7 mouse cellular contexts compared by ENCODE assay signal in the genomic region with DNA sequence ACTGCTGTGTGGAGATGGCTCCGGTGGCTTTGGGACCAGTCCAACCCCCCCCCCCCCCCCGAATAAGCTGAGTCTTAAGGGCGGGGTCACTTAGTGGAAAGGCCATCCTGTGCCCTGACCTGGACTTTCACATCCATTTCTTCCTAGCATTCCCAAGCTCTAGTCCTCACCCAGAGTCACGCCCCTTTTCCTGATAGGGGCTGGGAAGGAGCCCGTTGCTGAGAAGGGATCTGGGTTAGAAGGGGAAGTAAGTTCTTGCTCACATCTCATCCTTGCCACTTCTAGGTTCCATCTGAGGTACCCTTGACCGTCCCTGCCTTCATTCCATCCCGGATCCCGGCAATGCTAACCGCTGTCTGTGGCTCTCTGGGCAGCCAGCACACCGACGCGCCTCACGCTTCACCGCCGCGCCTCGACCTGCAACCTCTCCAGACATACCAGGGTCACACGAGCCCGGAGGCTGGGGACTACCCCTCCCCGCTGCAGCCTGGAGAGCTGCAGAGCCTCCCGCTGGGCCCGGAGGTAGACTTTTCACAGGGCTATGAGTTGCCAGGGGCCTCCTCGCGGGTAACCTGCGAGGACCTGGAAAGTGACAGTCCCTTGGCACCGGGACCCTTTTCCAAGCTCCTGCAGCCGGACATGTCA. TPM values are rescaled to one million over a fixed set of nuclear protein-coding genes. Genes with fewer than 3 reads are reported as not detected.
A peak's percentile ranks its signal among the peaks of the same experiment; 100 is the strongest.
DNase-seq lines count a peak whose midpoint lies in the region; ATAC-seq and TF ChIP-seq lines count a peak whose summit lies in the region.

No protein-coding gene starts in this region.

- H3K36me3 ChIP-seq in forebrain, embryonic 12.5 days (replicated peaks), result no peaks in the 10 kb centered on the region
- H3K36me3 ChIP-seq in limb, embryonic 15.5 days, result no peaks in the 10 kb centered on the region
- H3K36me3 ChIP-seq in stomach, postnatal 0 days (ENCODE audit: control insufficient read depth, insufficient read depth, low read length), result no peaks in the 10 kb centered on the region

- 0 out of 2 replicates have a peak overlapping the region, but pooled peaks have one; percentile 21 for H3K9ac ChIP-seq in forebrain, embryonic 12.5 days
- no peak overlapping the region for H3K9ac ChIP-seq in limb, embryonic 15.5 days
- no peak overlapping the region for H3K9ac ChIP-seq in stomach, postnatal 0 days (ENCODE audit: low read length)

- H3K4me1 ChIP-seq in forebrain, embryonic 12.5 days, result peaks cover 40% of the 10 kb centered on the region
- H3K4me1 ChIP-seq in limb, embryonic 15.5 days, result peaks cover 53% of the 10 kb centered on the region
- H3K4me1 ChIP-seq in stomach, postnatal 0 days (replicated peaks; ENCODE audit: control insufficient read depth, insufficient read depth), result 0 out of 2 replicates have a peak, but pooled peaks cover 8% of the 10 kb centered on the region

- 2% methylated on average over 26 of the region's 27 CpGs for whole genome bisulfite sequencing in forebrain, embryonic 12.5 days
- WGBS in limb, embryonic 15.5 days, result 2% methylated on average over 27 of the region's 27 CpGs
- WGBS in stomach, postnatal 0 days, result 7% methylated on average over 26 of the region's 27 CpGs

- DNase-seq in retina, embryonic 14.5 days (ENCODE audit: low spot score), result peak; percentile 35
- no peak for DNase-seq in retina, postnatal 1 day
- DNase-seq in stomach, postnatal 0 days (ENCODE audit: low spot score), result no peak
- no peak for DNase-seq in frontal cortex, postnatal 36 days (ENCODE audit: low spot score in 2 of 2)
- DNase-seq in yolk sac, embryonic 10.5 days (ENCODE audit: low spot score), result no peak

- no peak for TF ChIP-seq EP300 in stomach, postnatal 0 days (optimal IDR thresholded peaks at IDR 0.05)

- peak overlapping the region; percentile 73 for H3K4me2 ChIP-seq in forebrain, embryonic 12.5 days
- peak overlapping the region; percentile 92 for H3K4me2 ChIP-seq in limb, embryonic 15.5 days
- H3K4me2 ChIP-seq in stomach, postnatal 0 days (replicated peaks; ENCODE audit: low read depth), result peak overlapping the region; percentile 98

- H3K9me3 ChIP-seq in forebrain, embryonic 12.5 days, result no peaks in the 10 kb centered on the region
- no peaks in the 10 kb centered on the region for H3K9me3 ChIP-seq in limb, embryonic 15.5 days
- H3K9me3 ChIP-seq in stomach, postnatal 0 days (ENCODE audit: control insufficient read depth, low read length), result no peaks in the 10 kb centered on the region

- no peak overlapping the region for H3K27ac ChIP-seq in forebrain, embryonic 12.5 days
- no peak overlapping the region for H3K27ac ChIP-seq in limb, embryonic 15.5 days
- 0 out of 2 replicates have a peak overlapping the region, but pooled peaks have one; percentile 25 for H3K27ac ChIP-seq in stomach, postnatal 0 days (replicated peaks)

- H3K27me3 ChIP-seq in forebrain, embryonic 12.5 days, result peaks cover 95% of the 10 kb centered on the region
- peaks cover 83% of the 10 kb centered on the region for H3K27me3 ChIP-seq in limb, embryonic 15.5 days
- H3K27me3 ChIP-seq in stomach, postnatal 0 days (ENCODE audit: control insufficient read depth, insufficient read depth, low read length), result peaks cover 4% of the 10 kb centered on the region; the same call in 1 of the 2 replicates

- H3K4me3 ChIP-seq in forebrain, embryonic 12.5 days (replicated peaks), result peak overlapping the region; percentile 46
- peak overlapping the region; percentile 53 for H3K4me3 ChIP-seq in limb, embryonic 15.5 days
- peak overlapping the region; percentile 58 for H3K4me3 ChIP-seq in stomach, postnatal 0 days (ENCODE audit: low read depth, low read length)

- no peak for TF ChIP-seq CTCF in stomach, postnatal 0 days (IDR thresholded peaks at IDR 0.05; ENCODE audit: low read depth)

- no peak for ATAC-seq in forebrain, embryonic 12.5 days (ENCODE audit: low FRiP score)
- no peak for ATAC-seq in limb, embryonic 15.5 days (ENCODE audit: insufficient number of reproducible peaks, low FRiP score, low TSS enrichment, low read depth)
- ATAC-seq in stomach, postnatal 0 days (ENCODE audit: low FRiP score, low TSS enrichment), result peak; percentile 21; the same call in 1 of the 2 replicates

RNA-seq across cellular contexts. Expression of gene Sp6, which starts 8.0 kb away (rescaled TPM):
- 0.26 and 0.51 TPM in 2 replicates for polyA plus RNA-seq in forebrain, embryonic 12.5 days (2016; fragmentation: Nextera tagmentation; extraction: Ambion mirVana)
- 27.1 and 30.4 TPM in 2 replicates for polyA plus RNA-seq in limb, embryonic 15.5 days (2015; fragmentation: Nextera tagmentation; extraction: Ambion mirVana)
- polyA plus RNA-seq in stomach, postnatal 0 days (2015; fragmentation: Nextera tagmentation; extraction: Ambion mirVana), result 21.2 and 22.0 TPM in 2 replicates

RNA-seq across cellular contexts. Expression of gene Scrn2, which starts 8.5 kb away (rescaled TPM):
- 26.0 and 28.0 TPM in 2 replicates for polyA plus RNA-seq in forebrain, embryonic 12.5 days (2016; fragmentation: Nextera tagmentation; extraction: Ambion mirVana)
- 22.7 and 23.8 TPM in 2 replicates for polyA plus RNA-seq in limb, embryonic 15.5 days (2015; fragmentation: Nextera tagmentation; extraction: Ambion mirVana)
- 11.8 and 12.5 TPM in 2 replicates for polyA plus RNA-seq in stomach, postnatal 0 days (2015; fragmentation: Nextera tagmentation; extraction: Ambion mirVana)

RNA-seq across cellular contexts. Expression of gene Lrrc46, which starts 20.0 kb away (rescaled TPM):
- polyA plus RNA-seq in forebrain, embryonic 12.5 days (2016; fragmentation: Nextera tagmentation; extraction: Ambion mirVana), result 2.3 and 3.2 TPM in 2 replicates
- polyA plus RNA-seq in limb, embryonic 15.5 days (2015; fragmentation: Nextera tagmentation; extraction: Ambion mirVana), result 0.54 and 0.65 TPM in 2 replicates
- polyA plus RNA-seq in stomach, postnatal 0 days (2015; fragmentation: Nextera tagmentation; extraction: Ambion mirVana), result 0.36 and 0.45 TPM in 2 replicates

RNA-seq across cellular contexts. Expression of gene Mrpl10, which starts 20.1 kb away (rescaled TPM):
- polyA plus RNA-seq in forebrain, embryonic 12.5 days (2016; fragmentation: Nextera tagmentation; extraction: Ambion mirVana), result 64.0 and 65.8 TPM in 2 replicates
- 79.5 and 84.7 TPM in 2 replicates for polyA plus RNA-seq in limb, embryonic 15.5 days (2015; fragmentation: Nextera tagmentation; extraction: Ambion mirVana)
- polyA plus RNA-seq in stomach, postnatal 0 days (2015; fragmentation: Nextera tagmentation; extraction: Ambion mirVana), result 56.3 and 60.8 TPM in 2 replicates

RNA-seq across cellular contexts. Expression of gene Osbpl7, which starts 29.2 kb away (rescaled TPM):
- polyA plus RNA-seq in forebrain, embryonic 12.5 days (2016; fragmentation: Nextera tagmentation; extraction: Ambion mirVana), result 8.2 and 8.7 TPM in 2 replicates
- 8.9 and 9.9 TPM in 2 replicates for polyA plus RNA-seq in limb, embryonic 15.5 days (2015; fragmentation: Nextera tagmentation; extraction: Ambion mirVana)
- 7.5 and 8.6 TPM in 2 replicates for polyA plus RNA-seq in stomach, postnatal 0 days (2015; fragmentation: Nextera tagmentation; extraction: Ambion mirVana)

Comparison
In these comparisons a context has a peak if more than half of its experiments do, and no peak if none do; other contexts are left out.
1. RNA of gene Sp6, which starts 8.0 kb away (polyA plus RNA-seq): 27.1 to 30.4 TPM in limb, embryonic 15.5 days and 21.2 to 22.0 TPM in stomach, postnatal 0 days; 0.26 to 0.51 TPM in forebrain, embryonic 12.5 days; every median in the first group is over 10 times any median in the second.
2. Peak in every context shown above with its lines, with median percentiles within 50 percentile points of each other: H3K4me2 ChIP-seq and H3K4me3 ChIP-seq.